Mouse (Mus musculus) CH12.LX (cell line): ENCODE results near the gene Tbx15. TPM values are rescaled to one million over a fixed set of nuclear protein-coding genes. Genes with fewer than 3 reads are reported as not detected.
A peak's percentile ranks its signal among the peaks of the same experiment; 100 is the strongest.

Source experiments
- DNase-seq: peaks from one replicate; pipeline ENCODE4 v3.0.0-alpha.2; 2013; ENCODE audit errors: extremely low read depth
- H3K27ac ChIP-seq: 2 replicates; pipeline ENCODE4 v1.5.1; 2012; ENCODE audit warnings: low read depth, mild to moderate bottlenecking, control low read depth, moderate library complexity; ENCODE audit not compliant: insufficient read depth
- H3K27me3 ChIP-seq: replicated peaks from 2 replicates; pipeline ENCODE3; 2012; ENCODE audit warnings: inconsistent platforms
- H3K36me3 ChIP-seq, 2 experiments: replicated peaks in 1 of 2; 2 replicates each; pipeline versions ENCODE3 to v1.6.1; 2012; ENCODE audit warnings: inconsistent platforms in 1 of 2, low read length in 1 of 2, mild to moderate bottlenecking in 1 of 2, mixed read lengths in 1 of 2, moderate library complexity in 1 of 2; ENCODE audit not compliant: control insufficient read depth in 1 of 2, insufficient read depth in 1 of 2
- H3K4me1 ChIP-seq, 2 experiments: 2 replicates each; pipeline ENCODE4 v1.6.1; 2012; ENCODE audit warnings: inconsistent platforms in 1 of 2, moderate library complexity in 1 of 2; ENCODE audit not compliant: insufficient read depth in 2 of 2, control insufficient read depth in 1 of 2
- H3K4me2 ChIP-seq: 2 replicates; pipeline ENCODE4 v1.6.1; 2012; ENCODE audit warnings: low read depth, mild to moderate bottlenecking, control low read depth; ENCODE audit not compliant: poor library complexity, insufficient read depth, severe bottlenecking
- H3K4me3 ChIP-seq, 3 experiments: fragments of 150-350 bp in 1 of 3; sonication (generic) in 1 of 3; replicated peaks in 1 of 3; 2 replicates each; pipeline versions ENCODE3 to v1.5.1; 2011 to 2012; ENCODE audit warnings: low read depth in 2 of 3, low read length in 2 of 3, mild to moderate bottlenecking in 2 of 3, moderate library complexity in 2 of 3, control low read depth in 1 of 3, improper control_type of control experiment in 1 of 3, inconsistent platforms in 1 of 3, mixed read lengths in 1 of 3; ENCODE audit not compliant: poor library complexity in 1 of 3
- H3K79me2 ChIP-seq: replicated peaks from 2 replicates; pipeline ENCODE4 v1.6.1; 2012; ENCODE audit warnings: mild to moderate bottlenecking, moderate library complexity; ENCODE audit not compliant: control insufficient read depth, poor library complexity, insufficient read depth, severe bottlenecking; ENCODE audit errors: extremely low read depth
- H3K9ac ChIP-seq: 2 replicates; pipeline ENCODE4 v1.6.1; 2012; ENCODE audit warnings: low read depth, mild to moderate bottlenecking, control low read depth, moderate library complexity; ENCODE audit not compliant: insufficient read depth
- H3K9me3 ChIP-seq: replicated peaks from 2 replicates; pipeline ENCODE3; 2012; ENCODE audit warnings: low read length, inconsistent platforms, mixed read lengths
- CTCF ChIP-seq, 2 experiments: IDR thresholded peaks in 1 of 2; conservative IDR thresholded peaks in 1 of 2; 2 replicates each; pipeline ENCODE4 v1.5.1; 2011 to 2012; ENCODE audit warnings: low read depth in 2 of 2, low read length in 2 of 2, improper control_type of control experiment in 1 of 2, inconsistent platforms in 1 of 2, mild to moderate bottlenecking in 1 of 2, moderate library complexity in 1 of 2
- ELF1 ChIP-seq: IDR thresholded peaks from 2 replicates; pipeline ENCODE4 v1.6.1; 2014; ENCODE audit warnings: low read depth, mild to moderate bottlenecking, inconsistent platforms, low read length, improper control_type of control experiment
- GABPA ChIP-seq: IDR thresholded peaks from 2 replicates; pipeline ENCODE4 v1.6.1; 2012; ENCODE audit warnings: low read depth, low read length, improper control_type of control experiment, inconsistent platforms; ENCODE audit not compliant: insufficient replicate concordance
- IRF4 ChIP-seq: IDR thresholded peaks from 2 replicates; pipeline ENCODE4 v1.6.1; 2014; ENCODE audit warnings: low read depth, mild to moderate bottlenecking, inconsistent platforms, low read length, improper control_type of control experiment
- KAT2A ChIP-seq: IDR thresholded peaks from 2 replicates; pipeline ENCODE4 v1.6.1; 2012; ENCODE audit warnings: low read length, improper control_type of control experiment, inconsistent platforms; ENCODE audit not compliant: insufficient replicate concordance
- MAFK ChIP-seq: IDR thresholded peaks from 2 replicates; pipeline ENCODE4 v1.6.1; 2011; ENCODE audit warnings: low read length, improper control_type of control experiment; ENCODE audit not compliant: insufficient replicate concordance
- NRF1 ChIP-seq: IDR thresholded peaks from 2 replicates; pipeline ENCODE4 v1.6.1; 2014; ENCODE audit warnings: low read depth, mild to moderate bottlenecking, inconsistent platforms, low read length, improper control_type of control experiment, moderate library complexity
- RAD21 ChIP-seq: IDR thresholded peaks from 2 replicates; pipeline ENCODE4 v1.6.1; 2011; ENCODE audit warnings: low read depth, mild to moderate bottlenecking, low read length, improper control_type of control experiment, moderate library complexity
- SMC3 ChIP-seq: IDR thresholded peaks from 2 replicates; pipeline ENCODE4 v1.6.1; 2011; ENCODE audit warnings: low read depth, low read length, improper control_type of control experiment
- ZNF384 ChIP-seq: IDR thresholded peaks from 2 replicates; pipeline ENCODE4 v1.6.1; 2012; ENCODE audit warnings: low read depth, low read length, improper control_type of control experiment, inconsistent platforms
- dilution Hi-C: fragments of 300-500 bp; cut with MboI; formaldehyde crosslinking; loops from 2 replicates; pipeline ENCODE4 v1.14.3; 2020; ENCODE audit warnings: low sequenced_read_pairs; ENCODE audit not compliant: extremely low pct_unique_long_range_greater_than_20kb, extremely low pct_ligation_motif_present
- in situ Hi-C: fragments of 300-500 bp; cut with MboI; formaldehyde crosslinking; loops from 3 replicates; pipeline ENCODE4 v1.14.3; 2019; ENCODE audit warnings: low sequenced_read_pairs, low pct_ligation_motif_present, low pct_unique_long_range_greater_than_20kb, mixed read lengths
- polyA plus RNA-seq: library from polyadenylated mRNA; unstranded; fragments of >175 nt; gene quantifications from 2 replicates; pipeline ENCODE4 v1.2.1, GENCODE M21; 2012; ENCODE audit warnings: low read depth; ENCODE audit not compliant: insufficient read length
- total RNA-seq, 2 experiments: library from RNA; depleted of rRNA; stranded (reverse); fragments of 300-350 nt in 1 of 2; fragments of >200 nt in 1 of 2; gene quantifications; 2 replicates each; pipeline ENCODE4 v1.2.3; 2012 to 2014

The Tbx15 gene
- total and polyA plus RNA-seq, 3 experiments, result 1.4 to 2.1 (median 1.8) TPM

- Histone ChIP-seq H3K9me3 (no peaks in the 10 kb centered on the region), H3K36me3 (no peaks in the 10 kb centered on the region), H3K79me2 (no peaks in the 10 kb centered on the region), H3K9ac (no peak overlapping the region), H3K4me3 (no peak overlapping the region), H3K27ac (no peak overlapping the region), H3K4me1 (peaks cover 0 to 12% of the 10 kb centered on the region in 2 experiments; a peak in 1 of 4 replicates), H3K27me3 (no peaks in the 10 kb centered on the region), H3K4me2 (0 out of 2 replicates have a peak overlapping the region, but pooled peaks have one; percentile 33)
- DNase-seq, result peak; percentile 28
- TF ChIP-seq MAFK (peak; percentile 47; the same call in 1 of the 2 replicates), NRF1 (no peak), GABPA (no peak), ELF1 (no peak), RAD21 (peak; percentile 35), ZNF384 (peak; percentile 51; the same call in 1 of the 2 replicates), CTCF (conservative IDR thresholded peaks at IDR 0.05 in 1 of 2, IDR thresholded peaks at IDR 0.05 in 1 of 2; ENCODE audit: low read depth in 2 of 2, low read length in 2 of 2) (peak in 1 of 2 experiments; percentile 42; a peak in 2 of 4 replicates), SMC3 (peak; percentile 32), KAT2A (no peak)
- dilution Hi-C loops (no loop called here), in situ Hi-C loops (loop anchor here (25.0 kb wide), 1 partner anchor 687 kb away; no protein-coding TSS in a partner anchor)
These were observed 9.7 kb downstream of the Tbx15 start for GRCm38 (mm10) chr3:99249906-99250305.

- Histone ChIP-seq H3K9ac (no peak overlapping the region), H3K4me2 (no peak overlapping the region), H3K79me2 (no peaks in the 10 kb centered on the region), H3K4me3 (no peak overlapping the region), H3K27me3 (no peaks in the 10 kb centered on the region), H3K4me1 (peaks cover 0 to 12% of the 10 kb centered on the region in 2 experiments; a peak in 1 of 4 replicates), H3K36me3 (no peaks in the 10 kb centered on the region), H3K9me3 (no peaks in the 10 kb centered on the region), H3K27ac (no peak overlapping the region)
- in situ Hi-C loops, result no loop called here
- DNase-seq, result no peak
- no peak for TF ChIP-seq IRF4
- dilution Hi-C loops, result no loop called here
These were observed 11.3 kb downstream of the Tbx15 start for GRCm38 (mm10) chr3:99251271-99252165.
